Mouse (Mus musculus) embryonic fibroblast, embryonic 13.5 days (primary cell): Measurements from ENCODE around the gene Endou. TPM values are rescaled to one million over a fixed set of nuclear protein-coding genes. Genes with fewer than 3 reads are reported as not detected.

ENCODE experiments used
- H3K27ac ChIP-seq: 2 replicates; pipeline ENCODE4 v1.5.1; 2012; ENCODE audit warnings: low read length, control low read depth, inconsistent platforms; ENCODE audit not compliant: insufficient read depth
- H3K4me1 ChIP-seq: 2 replicates; pipeline ENCODE4 v1.6.1; 2011; ENCODE audit warnings: low read length; ENCODE audit not compliant: control insufficient read depth, insufficient read depth
- H3K4me3 ChIP-seq: 2 replicates; pipeline ENCODE4 v1.5.1; 2011; ENCODE audit warnings: mild to moderate bottlenecking, control low read depth, low read length; ENCODE audit not compliant: insufficient read depth
- CTCF ChIP-seq: IDR thresholded peaks from 2 replicates; pipeline ENCODE4 v1.5.1; 2011; ENCODE audit warnings: mild to moderate bottlenecking, control low read depth, low read length, moderate library complexity, borderline replicate concordance; ENCODE audit not compliant: insufficient read depth
- POLR2A ChIP-seq: IDR thresholded peaks from 2 replicates; pipeline ENCODE4 v1.6.1; 2011; ENCODE audit warnings: low read depth, mild to moderate bottlenecking, control low read depth, low read length, moderate library complexity
- polyA plus RNA-seq: library from polyadenylated mRNA; stranded (reverse); fragments of >200 nt; gene quantifications from 2 replicates; pipeline ENCODE4 v1.2.4, GENCODE M21; 2011; ENCODE audit warnings: low read depth; ENCODE audit not compliant: missing spikeins, insufficient read length

The Endou gene
- polyA plus RNA-seq, 1 experiment = not detected

GRCm38 (mm10) chr15:97760006-97760405 is 28.9 kb upstream of the Endou start:
- TF ChIP-seq CTCF = no peak
- TF ChIP-seq POLR2A = no peak
- H3K4me1 ChIP-seq = peaks cover 4% of the 10 kb centered on the region
- no peak overlapping the region for H3K4me3 ChIP-seq
- H3K27ac ChIP-seq = no peak overlapping the region

- TF ChIP-seq CTCF (no peak), POLR2A (no peak)
- H3K4me1 ChIP-seq = peaks cover 8% of the 10 kb centered on the region
- no peak overlapping the region for H3K4me3 ChIP-seq
- H3K27ac ChIP-seq = no peak overlapping the region; the same call in 1 of the 2 replicates
Measured at GRCm38 (mm10) chr15:97755361-97755760, 24.2 kb upstream of the Endou start.

GRCm38 (mm10) chr15:97754476-97754875 is 23.3 kb upstream of the Endou start:
- Histone ChIP-seq H3K4me1 (peaks cover 8% of the 10 kb centered on the region), H3K27ac (no peak overlapping the region), H3K4me3 (no peak overlapping the region)
- TF ChIP-seq POLR2A (no peak), CTCF (no peak)

GRCm38 (mm10) chr15:97752491-97752890 is 21.4 kb upstream of the Endou start:
- TF ChIP-seq POLR2A = no peak
- TF ChIP-seq CTCF = no peak
- H3K27ac ChIP-seq = no peak overlapping the region
- no peak overlapping the region for H3K4me3 ChIP-seq
- peaks cover 8% of the 10 kb centered on the region for H3K4me1 ChIP-seq

- peaks cover 8% of the 10 kb centered on the region for H3K4me1 ChIP-seq
- no peak overlapping the region for H3K27ac ChIP-seq
- H3K4me3 ChIP-seq = no peak overlapping the region
- no peak for TF ChIP-seq POLR2A
- TF ChIP-seq CTCF = no peak
Measured at GRCm38 (mm10) chr15:97751676-97752075, 20.5 kb upstream of the Endou start.

- Histone ChIP-seq H3K4me1 (peaks cover 6% of the 10 kb centered on the region), H3K4me3 (no peak overlapping the region), H3K27ac (no peak overlapping the region)
- TF ChIP-seq CTCF = no peak
Measured at GRCm38 (mm10) chr15:97750697-97751096, 19.6 kb upstream of the Endou start.

GRCm38 (mm10) chr15:97749841-97750240 is 18.7 kb upstream of the Endou start:
- TF ChIP-seq CTCF = no peak
- no peak for TF ChIP-seq POLR2A
- Histone ChIP-seq H3K27ac (no peak overlapping the region), H3K4me3 (no peak overlapping the region), H3K4me1 (peaks cover 4% of the 10 kb centered on the region; the same call in 1 of the 2 replicates)

- Histone ChIP-seq H3K4me3 (no peak overlapping the region), H3K27ac (no peak overlapping the region), H3K4me1 (peaks cover 4% of the 10 kb centered on the region; the same call in 1 of the 2 replicates)
- TF ChIP-seq CTCF (no peak), POLR2A (no peak)
Measured at GRCm38 (mm10) chr15:97749397-97749796, 18.3 kb upstream of the Endou start.

- TF ChIP-seq POLR2A = no peak
- no peak for TF ChIP-seq CTCF
- Histone ChIP-seq H3K4me1 (peaks cover 4% of the 10 kb centered on the region; the same call in 1 of the 2 replicates), H3K4me3 (no peak overlapping the region), H3K27ac (no peak overlapping the region)
Measured at GRCm38 (mm10) chr15:97748964-97749363, 17.8 kb upstream of the Endou start.

- Histone ChIP-seq H3K4me1 (peaks cover 4% of the 10 kb centered on the region; the same call in 1 of the 2 replicates), H3K4me3 (no peak overlapping the region), H3K27ac (no peak overlapping the region)
- TF ChIP-seq POLR2A = no peak
- no peak for TF ChIP-seq CTCF
Measured at GRCm38 (mm10) chr15:97748309-97748708, 17.2 kb upstream of the Endou start.

GRCm38 (mm10) chr15:97747486-97747885 is 16.3 kb upstream of the Endou start:
- H3K4me3 ChIP-seq = no peak overlapping the region
- H3K27ac ChIP-seq = no peak overlapping the region
- TF ChIP-seq CTCF (no peak), POLR2A (no peak)
- H3K4me1 ChIP-seq = peaks cover 4% of the 10 kb centered on the region; the same call in 1 of the 2 replicates
